Mouse (Mus musculus) erythroid progenitor cell, adult 5-6 weeks (primary cell): ENCODE data around the gene Bid. TPM values are rescaled to one million over a fixed set of nuclear protein-coding genes. Genes with fewer than 3 reads are reported as not detected.

Experiments used
- ATAC-seq: replicated peaks from 2 replicates; pipeline ENCODE4 v1.8.0; 2016; ENCODE audit warnings: moderate number of reproducible peaks, mild to moderate bottlenecking, moderate TSS enrichment, inconsistent platforms; ENCODE audit not compliant: poor library complexity, low FRiP score, severe bottlenecking
- total RNA-seq, 2 experiments: library from RNA; stranded (forward) in 1 of 2; stranded (reverse) in 1 of 2; fragments of 150-400 nt in 1 of 2; fragments of 186-747, 209-891 nt in 1 of 2; gene quantifications; 2 replicates each; pipeline versions ENCODE4 v1.2.3 to v1.2.4; 2015 to 2017; ENCODE audit warnings: low replicate concordance in 2 of 2

Gene Bid
- 9.6 and 11.5 TPM in 2 replicates for total RNA-seq (2015; ENCODE audit: low replicate concordance)
- 6.3 and 7.7 TPM in 2 replicates for total RNA-seq (2017; ENCODE audit: low replicate concordance)

DNA sequence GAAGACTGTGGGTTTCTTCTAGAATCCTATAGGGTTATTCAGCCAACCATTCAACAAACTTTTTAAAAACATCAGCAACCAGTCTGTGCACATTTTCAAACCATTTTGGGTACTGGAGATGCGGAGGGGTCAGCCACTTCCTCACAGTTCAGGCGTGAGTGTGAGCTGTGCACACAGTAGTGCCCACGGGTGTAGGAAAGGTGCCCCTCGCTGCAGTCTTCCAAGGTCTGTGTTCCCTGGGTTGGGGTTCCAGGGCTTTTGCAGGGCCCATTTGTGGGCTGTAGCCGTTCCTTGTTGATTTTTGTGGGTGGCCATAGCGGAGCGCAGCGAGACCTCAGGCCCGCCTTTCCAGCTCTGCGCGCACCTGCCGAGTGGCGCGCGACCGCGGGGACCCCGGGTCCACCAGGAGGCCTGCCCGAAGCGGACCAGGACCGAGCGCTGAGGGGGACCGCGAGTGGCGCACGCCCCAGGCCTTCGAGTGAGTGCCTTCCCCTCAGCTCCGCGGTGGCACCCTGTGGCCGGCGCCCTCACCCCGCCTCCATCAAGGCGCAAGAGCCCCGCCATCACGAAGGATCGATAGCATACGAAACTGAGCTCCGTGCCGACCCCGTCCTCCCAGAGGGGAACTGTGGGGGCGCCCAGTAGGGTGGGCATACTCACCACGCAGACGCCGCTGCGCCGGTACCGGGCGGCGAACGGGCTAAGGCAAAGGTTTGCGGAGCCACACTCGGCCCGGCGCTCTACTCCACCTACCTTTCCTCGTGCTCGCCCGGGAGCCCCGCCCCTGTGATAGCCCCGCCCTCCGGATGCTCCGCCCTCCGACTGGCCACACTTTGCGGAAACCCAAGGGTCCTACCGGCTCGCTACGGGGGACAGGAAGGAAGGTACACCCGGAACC lies at the start of gene Bid:
Gene Bid (minus strand): TSS at position 780 of the 898 bp plus-strand sequence.
- ATAC-seq: peak; percentile 79

DNA sequence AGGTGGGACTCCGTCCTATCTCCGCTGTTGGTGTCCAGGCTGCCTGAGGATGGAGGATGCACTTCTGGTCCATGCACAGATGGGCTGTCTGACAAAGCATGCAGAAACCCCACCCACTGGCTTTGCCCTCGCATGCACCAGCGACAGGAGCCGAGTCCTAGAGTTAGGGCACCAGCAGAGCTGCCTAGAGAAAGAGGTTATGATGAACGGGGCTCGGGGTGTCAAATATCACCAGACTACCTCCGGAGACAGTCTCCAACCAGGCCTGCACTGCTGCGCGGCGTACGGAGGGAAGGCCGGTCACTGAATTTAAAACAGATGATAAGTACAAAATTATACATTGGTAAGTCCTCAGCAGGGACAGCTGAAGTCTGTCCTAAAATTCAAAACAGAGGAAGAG lies 49.2 kb upstream of the Bid start:
- ATAC-seq: no peak

DNA sequence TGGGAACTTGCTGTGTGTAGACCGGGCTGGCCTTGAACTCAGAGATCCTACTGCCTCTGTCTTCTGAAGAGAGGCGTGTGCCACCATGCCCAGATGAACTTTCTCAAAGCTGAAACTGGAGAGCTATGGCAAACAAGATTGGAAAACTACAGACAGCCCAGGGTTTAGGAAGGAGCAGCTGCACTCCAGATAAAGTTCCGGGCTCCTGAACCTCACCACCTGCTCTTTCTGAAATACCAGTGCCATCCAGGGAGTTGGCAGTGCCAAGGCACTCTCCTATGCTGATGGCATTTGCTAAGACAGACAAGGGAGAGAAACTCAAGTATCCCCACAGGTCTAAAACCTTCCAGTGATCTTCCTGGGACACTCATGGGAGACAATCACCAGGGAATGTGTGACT lies 47.5 kb upstream of the Bid start:
- ATAC-seq: no peak

DNA sequence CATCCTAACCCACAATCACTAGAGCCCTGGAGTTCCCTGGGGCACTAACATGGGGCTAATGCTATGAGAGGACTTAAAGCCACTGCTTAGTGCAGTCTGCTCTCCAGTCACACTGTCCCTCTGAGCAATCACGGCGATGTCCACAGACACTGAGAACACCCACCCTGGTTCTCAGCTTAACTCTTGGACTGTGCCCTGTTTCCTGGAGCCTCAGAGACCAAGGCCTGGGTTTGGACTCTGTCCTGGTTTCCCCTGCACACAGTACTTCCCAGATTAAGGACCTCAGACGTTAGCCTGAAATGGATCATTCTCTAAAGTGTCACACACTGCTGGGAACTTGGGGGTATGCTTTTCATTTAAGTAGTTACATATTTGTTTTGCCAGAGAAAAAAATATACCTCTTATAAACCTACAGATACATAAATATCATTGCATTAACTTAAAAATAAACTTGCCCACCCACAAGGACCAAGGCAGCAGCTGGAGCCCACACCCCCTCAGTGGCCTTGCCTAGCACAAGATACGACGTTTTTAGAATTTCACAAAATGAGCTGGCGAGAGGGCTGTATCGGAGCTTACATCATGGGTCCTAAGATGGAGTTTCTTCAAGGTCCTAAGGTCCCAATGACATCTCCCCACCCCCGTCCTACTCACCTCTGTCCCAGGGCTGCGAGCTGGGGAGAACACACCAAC lies 43.8 kb upstream of the Bid start:
- no peak for ATAC-seq

DNA sequence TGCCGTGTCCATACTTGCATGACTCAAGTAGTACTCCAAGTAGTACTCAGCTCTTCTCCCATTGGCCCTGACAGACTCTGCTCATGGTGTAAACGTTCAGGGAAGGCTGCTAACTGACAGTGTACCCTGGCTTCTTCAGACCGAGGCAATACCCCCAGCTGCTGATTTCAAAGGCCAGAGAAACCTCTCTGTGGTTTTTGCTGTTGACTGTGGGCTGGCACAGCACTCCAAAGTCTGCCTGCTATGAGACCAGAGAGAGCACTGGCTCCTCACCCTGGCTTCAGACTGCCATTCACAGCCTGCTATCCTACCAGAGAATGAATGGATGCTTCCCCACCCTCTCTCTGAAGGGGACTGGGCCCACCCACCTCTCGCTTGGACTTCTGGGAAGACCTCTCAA lies 40.7 kb upstream of the Bid start:
- peak; percentile 39 for ATAC-seq

DNA sequence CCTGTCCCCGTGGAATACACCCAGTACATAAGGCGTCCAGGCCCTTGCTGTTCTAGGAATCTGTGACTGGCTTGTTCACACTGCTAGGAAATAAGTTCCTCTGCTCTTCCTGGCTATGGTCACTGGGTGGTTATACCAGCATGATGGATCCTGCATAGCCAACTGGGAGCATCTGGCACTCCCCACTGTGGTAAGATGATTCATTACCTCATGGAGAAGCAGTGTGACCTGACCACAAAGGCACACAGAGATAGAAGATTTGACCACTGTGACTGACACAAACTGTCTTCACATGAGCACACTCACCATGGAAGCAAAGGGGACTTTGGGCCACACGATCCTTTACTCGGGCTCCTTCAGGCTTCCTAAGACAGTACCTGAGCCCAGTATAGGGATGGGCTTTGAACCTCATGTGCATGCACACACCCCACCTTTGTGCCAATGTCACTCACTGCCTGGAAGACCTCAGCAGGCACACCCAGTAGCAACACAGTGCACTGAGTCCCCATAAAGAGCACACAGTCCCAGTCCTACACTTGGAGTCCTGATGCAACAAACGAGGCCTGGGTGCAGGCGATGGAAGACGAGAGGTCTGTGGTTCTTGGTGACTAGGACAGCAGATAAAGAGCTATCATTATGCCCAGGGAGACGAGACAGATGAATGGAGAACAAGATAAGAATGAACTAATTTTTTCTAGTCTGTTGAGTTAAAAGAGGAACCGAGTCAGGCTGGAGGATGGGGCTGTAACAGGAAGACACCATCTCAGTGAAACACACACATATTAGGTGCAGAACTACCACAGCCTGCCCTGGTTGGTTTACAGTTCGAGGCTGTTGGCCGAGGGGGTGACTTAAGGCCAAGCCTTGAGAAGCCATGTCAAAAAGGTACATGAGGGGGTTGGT lies 39.9 kb upstream of the Bid start:
- ATAC-seq: peak; percentile 82

DNA sequence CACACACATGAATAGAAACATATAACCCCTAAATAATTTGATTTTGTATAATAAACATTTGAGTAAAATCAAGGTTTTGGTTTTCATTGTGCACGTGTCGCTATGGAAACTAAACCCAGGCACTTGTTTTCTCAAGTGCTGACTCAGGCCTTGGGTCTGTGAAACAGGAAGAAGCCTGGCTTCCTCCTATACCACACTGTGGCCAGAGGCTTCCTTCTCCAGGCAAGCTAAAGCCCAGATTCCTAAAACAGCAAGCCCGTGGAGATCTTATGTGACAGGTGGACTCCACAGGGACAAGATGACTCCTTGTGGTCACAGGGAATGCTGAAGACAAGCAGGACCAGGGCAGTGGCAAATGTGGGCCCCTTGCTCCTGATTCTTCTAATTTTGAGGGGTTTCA lies 38.6 kb upstream of the Bid start:
- ATAC-seq: no peak

DNA sequence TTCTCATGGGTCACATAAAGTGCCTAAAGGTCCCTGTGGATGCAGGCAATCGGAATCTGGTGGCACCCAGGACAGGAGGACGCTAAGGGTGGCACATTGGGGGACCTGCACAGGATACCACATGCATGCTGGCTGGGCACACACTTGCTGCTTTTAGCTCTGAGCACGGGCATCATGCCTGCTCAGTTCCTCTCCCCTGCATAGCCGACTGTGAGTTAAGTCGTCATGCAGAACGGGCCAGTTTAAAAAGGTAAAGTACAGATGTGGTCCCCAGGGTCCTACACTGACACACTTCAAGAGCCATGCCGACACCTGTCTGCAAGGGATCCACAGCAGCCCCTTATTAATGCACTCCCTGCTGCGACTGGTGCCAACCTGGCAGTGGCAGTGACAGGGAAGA lies 37.6 kb upstream of the Bid start:
- no peak for ATAC-seq

DNA sequence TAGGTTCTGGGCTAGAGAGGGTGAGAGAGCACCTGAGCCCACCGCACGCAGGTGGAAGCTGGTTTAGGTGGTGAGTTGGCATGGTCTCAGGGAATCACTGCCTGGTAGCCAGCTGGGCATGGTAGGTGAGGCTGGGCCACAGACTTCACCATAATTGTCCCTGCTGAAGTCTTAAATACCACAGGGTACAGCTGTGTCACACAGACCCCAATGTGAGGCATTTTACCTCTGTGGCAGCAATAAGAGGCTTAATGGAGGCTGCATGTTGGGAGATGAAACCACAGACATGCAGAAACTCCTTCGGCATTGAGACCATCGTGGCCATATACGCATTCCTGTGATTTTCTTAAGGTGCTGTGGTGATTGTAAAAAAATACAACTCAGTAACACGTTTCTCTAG lies 35.8 kb upstream of the Bid start:
- no peak for ATAC-seq

DNA sequence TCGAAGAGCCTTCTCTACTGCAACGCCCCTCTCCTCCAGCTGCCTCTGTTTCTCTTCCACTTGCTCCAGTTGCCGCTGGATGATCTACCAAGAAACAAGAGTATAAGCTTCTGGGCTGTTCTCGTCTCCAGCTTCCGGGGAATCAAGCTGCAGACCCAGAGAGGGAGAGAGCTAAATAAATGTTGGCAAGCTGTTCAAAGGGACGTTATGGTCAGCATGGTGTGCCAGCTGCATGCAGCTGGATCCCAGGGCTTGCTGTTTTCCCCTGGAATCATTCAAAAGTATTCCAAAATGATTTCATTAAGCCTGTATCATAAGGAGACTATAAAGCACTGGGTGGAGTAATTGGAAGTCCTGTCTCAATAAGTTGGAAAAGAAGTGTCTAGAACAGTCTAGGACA lies 34.7 kb upstream of the Bid start:
- no peak for ATAC-seq

DNA sequence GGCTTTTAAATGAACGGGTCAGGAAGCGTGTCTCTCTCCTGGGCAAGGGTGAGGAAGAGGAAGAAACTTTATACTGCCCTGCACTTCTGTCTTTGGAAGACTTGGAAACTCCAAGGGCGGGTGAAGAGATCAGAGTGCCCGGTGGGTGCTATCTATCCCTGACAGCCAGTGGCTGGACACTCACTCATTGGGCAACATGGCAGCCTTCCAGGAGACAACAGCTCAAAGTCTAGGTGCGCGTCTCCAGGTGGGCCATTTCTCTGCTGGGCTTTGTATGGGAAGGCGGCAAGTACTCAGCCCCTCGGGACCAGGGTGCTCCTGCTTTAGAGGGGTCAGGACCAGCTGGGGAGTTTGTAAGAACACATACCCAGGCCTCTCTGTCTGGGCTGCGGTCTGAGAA lies 28.9 kb upstream of the Bid start:
- ATAC-seq: no peak

DNA sequence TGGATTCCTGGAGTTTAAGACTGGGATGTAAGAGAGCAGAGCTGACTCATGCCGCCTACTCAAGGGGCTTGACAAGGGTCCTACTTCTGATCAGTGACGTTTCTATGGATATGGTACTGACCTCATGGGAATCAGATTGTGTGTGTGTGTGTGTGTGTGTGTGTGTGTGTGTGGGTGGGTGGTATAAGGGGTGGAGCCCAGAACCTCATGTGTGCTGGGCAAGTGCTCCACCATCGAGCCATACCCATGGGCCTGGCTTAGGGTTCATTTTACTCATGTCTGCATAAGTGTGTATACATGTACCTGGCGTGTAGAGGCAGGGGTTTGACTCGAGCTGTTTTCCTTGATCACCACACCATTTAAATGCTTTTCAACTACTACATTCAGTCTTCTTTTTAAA lies 27.3 kb upstream of the Bid start:
- no peak for ATAC-seq

DNA sequence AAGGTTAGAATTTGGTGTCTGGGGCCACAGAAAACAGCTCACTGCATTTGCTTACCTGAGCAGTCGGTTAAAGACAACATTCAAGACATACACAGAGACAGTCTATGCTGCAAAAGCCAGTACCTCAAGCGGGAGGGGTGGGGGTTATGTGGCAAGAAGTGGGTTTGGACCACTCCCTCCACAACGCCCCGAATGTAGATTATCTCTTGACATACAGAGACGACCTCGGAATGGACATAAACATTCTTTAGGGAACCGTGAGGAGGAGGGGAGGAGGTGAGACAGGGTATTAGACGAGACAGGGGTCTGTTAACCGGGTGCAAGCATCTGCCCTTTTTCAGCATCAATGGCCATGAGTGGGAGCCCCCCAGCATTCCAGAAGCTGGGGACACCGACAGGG lies 26.9 kb upstream of the Bid start:
- no peak for ATAC-seq

DNA sequence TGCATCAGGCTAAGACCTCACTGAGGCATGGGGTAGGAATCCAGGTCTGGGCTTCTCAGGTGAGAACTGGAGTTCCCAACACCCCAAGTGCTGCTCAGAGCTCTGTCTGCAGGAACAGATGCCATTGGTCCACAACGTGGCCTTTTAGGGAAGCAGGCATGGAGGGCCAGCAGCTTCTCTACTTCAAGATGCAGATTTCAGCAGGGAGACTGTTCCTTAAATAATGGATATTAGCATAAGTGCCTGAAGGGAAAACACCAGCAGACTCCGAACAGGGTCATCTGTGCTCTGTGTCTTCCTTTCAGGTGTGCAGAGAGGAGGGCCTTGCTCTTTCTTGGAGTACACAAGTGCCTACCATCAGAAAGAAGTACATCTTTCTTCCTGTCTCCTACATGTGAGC lies 26.4 kb upstream of the Bid start:
- no peak for ATAC-seq

DNA sequence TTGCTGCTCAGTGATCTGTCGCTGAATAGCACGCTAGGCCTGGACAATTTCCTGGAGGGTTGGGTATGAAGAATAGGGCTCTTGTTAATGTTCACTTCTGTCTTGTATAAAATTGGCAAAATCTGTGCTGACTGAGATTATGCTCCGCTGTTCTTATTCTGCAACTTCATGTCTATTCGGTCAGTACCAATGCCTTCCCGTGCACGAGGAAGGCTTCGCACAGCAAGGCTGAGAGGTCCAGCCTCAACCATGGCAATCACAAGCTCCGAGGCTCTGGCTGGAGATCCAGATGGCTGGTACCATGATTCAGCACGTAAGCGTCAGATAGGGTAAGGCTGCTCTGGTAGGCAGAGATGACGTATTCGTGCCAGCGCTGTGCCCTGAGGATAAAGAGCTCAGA lies 24.9 kb upstream of the Bid start:
- no peak for ATAC-seq

DNA sequence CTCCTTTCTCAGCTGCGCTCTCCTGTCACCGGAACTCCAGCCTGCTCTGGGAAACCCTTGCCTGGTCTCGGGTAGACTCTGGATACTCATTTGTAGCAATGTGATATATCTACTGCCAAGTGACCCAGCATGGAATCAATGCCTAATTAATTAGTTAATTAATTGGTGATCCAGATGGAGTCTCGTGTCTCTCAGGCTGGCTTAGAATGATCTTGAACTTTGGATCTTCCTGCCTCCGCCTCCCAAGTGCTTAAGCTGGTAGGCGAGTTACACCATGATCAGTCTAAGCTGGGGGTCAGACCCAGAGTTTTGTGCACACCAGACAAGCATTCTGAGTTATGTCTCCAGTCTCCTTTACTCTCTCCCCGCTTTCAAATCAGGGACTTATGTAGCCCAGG lies 24.4 kb upstream of the Bid start:
- ATAC-seq: no peak

DNA sequence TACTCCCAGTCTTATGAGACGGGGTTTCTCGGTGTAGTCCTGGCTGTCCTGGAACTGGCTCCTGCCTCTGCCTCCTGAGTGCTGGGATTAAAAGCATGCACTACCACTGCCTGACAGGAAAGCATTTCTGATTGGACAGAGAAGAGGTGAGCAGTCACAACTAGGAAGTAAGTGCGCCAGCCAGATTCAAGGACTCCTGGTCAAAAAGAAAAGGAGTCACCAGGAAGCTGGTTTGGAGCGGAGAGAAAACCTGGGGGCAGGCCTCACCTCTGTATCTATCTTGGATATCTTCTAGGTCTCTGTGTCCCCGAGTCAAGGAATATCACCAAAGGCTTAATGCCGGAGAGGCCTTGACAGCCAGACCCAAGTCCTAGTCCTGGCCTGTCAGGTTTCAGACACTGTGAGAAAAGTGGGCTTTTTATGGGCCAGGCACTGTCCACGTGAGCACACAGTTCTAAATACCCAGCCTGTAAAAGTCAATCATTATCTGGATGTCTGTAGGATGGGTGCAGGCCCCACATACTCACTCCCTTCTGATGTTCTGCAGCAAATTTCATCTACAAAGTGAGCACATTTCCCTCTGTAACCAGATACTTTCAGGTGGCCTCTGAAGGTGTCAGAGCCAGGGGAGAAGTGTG lies 23.9 kb upstream of the Bid start:
- no peak for ATAC-seq

DNA sequence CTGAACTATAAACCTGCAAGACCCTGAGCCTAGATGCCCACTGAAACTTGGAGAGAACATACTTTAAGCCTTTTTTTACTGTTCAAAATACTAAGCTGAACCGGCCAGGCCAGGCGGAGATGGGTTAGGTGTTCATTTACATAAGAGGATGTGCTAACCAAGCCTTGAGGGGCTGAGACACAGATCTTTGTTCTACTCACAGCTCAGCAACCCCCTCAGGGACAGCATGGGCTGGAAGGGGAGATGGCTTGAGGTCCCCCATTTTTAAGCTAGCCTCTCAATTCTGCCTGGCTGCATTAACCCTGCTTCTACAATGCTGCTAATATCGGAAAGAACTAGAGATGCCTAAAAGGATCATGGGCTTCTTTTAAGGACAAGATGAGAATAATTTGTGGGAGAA lies 23.1 kb upstream of the Bid start:
- ATAC-seq: no peak

DNA sequence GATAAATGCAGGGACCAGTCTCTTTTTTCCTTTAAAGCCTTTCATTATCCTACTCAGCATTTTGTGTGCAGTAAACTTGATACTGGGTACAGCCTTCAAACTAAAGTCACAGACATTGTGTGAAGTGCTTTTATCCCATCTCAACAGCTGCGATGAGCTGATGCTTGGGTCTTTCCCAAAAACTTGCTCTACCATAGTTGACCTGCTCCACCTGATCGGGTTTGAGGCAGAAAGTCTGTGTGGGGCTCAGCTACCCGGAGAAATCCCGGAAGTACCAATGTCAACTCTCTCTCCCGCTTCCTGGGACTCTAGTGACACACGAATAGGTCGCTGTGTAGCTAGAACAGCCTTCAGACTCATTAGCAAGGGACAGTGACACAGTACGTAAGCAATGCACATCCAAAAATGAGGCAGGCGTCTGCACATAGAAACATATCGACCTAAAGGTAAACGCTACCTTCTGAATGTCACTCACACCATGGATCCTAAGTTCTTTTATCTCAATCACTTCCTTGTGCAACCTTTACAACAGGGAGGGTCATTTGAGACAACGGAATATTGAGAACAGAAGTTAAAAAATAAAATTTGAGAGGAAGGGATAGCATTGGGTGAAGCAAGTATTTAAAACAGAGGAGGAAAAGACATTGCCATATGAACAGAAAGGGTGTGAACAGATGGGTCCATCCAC lies 22.3 kb upstream of the Bid start:
- ATAC-seq: no peak
